Mouse (Mus musculus): Measurements from ENCODE around the gene Rnf8.

Rnf8 gene

GRCm38 (mm10) chr17:29627285-29627684 lies 12.7 kb downstream of the Rnf8 start:
- DNase-seq (ENCODE audit: low spot score), result no peak

GRCm38 (mm10) chr17:29628946-29629345 lies 14.4 kb downstream of the Rnf8 start:
- DNase-seq (ENCODE audit: low spot score), result no peak

GRCm38 (mm10) chr17:29629620-29630019 lies 15.0 kb downstream of the Rnf8 start:
- DNase-seq (ENCODE audit: low spot score), result no peak

- no peak for DNase-seq (ENCODE audit: low spot score)
Observed at GRCm38 (mm10) chr17:29632312-29632711, 17.7 kb downstream of the Rnf8 start.

GRCm38 (mm10) chr17:29635492-29635891 lies 20.9 kb downstream of the Rnf8 start:
- no peak for DNase-seq (ENCODE audit: low spot score)

- DNase-seq (ENCODE audit: low spot score), result no peak
Observed at GRCm38 (mm10) chr17:29636118-29636517, 21.5 kb downstream of the Rnf8 start.

- DNase-seq (ENCODE audit: low spot score), result no peak
Observed at GRCm38 (mm10) chr17:29637377-29637776, 22.8 kb downstream of the Rnf8 start.

GRCm38 (mm10) chr17:29637895-29638294 lies 23.3 kb downstream of the Rnf8 start:
- no peak for DNase-seq (ENCODE audit: low spot score)

- DNase-seq (ENCODE audit: low spot score), result no peak
Observed at GRCm38 (mm10) chr17:29640971-29641370, 26.4 kb downstream of the Rnf8 start.

GRCm38 (mm10) chr17:29642219-29642618 lies 27.6 kb downstream of the Rnf8 start:
- DNase-seq (ENCODE audit: low spot score), result no peak

GRCm38 (mm10) chr17:29658249-29658648 lies 43.7 kb downstream of the Rnf8 start:
- DNase-seq (ENCODE audit: low spot score), result no peak

- DNase-seq (ENCODE audit: low spot score), result peak; percentile 97
Observed at GRCm38 (mm10) chr17:29660076-29660761, 45.6 kb downstream of the Rnf8 start, which contains the start of gene Cmtr1. Cmtr1 (plus strand) TSS chr17:29660595.

- no peak for DNase-seq (ENCODE audit: low spot score)
Observed at GRCm38 (mm10) chr17:29660762-29661391, 46.3 kb downstream of the Rnf8 start.

GRCm38 (mm10) chr17:29662145-29662544 lies 47.6 kb downstream of the Rnf8 start:
- DNase-seq (ENCODE audit: low spot score), result no peak

GRCm38 (mm10) chr17:29668051-29668986 lies 53.7 kb downstream of the Rnf8 start:
- DNase-seq (ENCODE audit: low spot score), result no peak

- no peak for DNase-seq (ENCODE audit: low spot score)
Observed at GRCm38 (mm10) chr17:29669030-29669429, 54.4 kb downstream of the Rnf8 start.

- no peak for DNase-seq (ENCODE audit: low spot score)
Observed at GRCm38 (mm10) chr17:29669936-29670335, 55.3 kb downstream of the Rnf8 start.

- DNase-seq (ENCODE audit: low spot score), result no peak
Observed at GRCm38 (mm10) chr17:29671021-29671420, 56.4 kb downstream of the Rnf8 start.

- no peak for DNase-seq (ENCODE audit: low spot score)
Observed at GRCm38 (mm10) chr17:29673325-29673724, 58.7 kb downstream of the Rnf8 start.

GRCm38 (mm10) chr17:29678526-29678925 lies 63.9 kb downstream of the Rnf8 start:
- DNase-seq (ENCODE audit: low spot score), result no peak

- DNase-seq (ENCODE audit: low spot score), result no peak
Observed at GRCm38 (mm10) chr17:29679038-29679767, 64.6 kb downstream of the Rnf8 start.

- DNase-seq (ENCODE audit: low spot score), result no peak
Observed at GRCm38 (mm10) chr17:29680174-29680573, 65.6 kb downstream of the Rnf8 start.
